Mouse (Mus musculus) Patski (cell line): ENCODE data around the gene Ano6. TPM values are rescaled to one million over a fixed set of nuclear protein-coding genes. Genes with fewer than 3 reads are reported as not detected.
A peak's percentile ranks its signal among the peaks of the same experiment; 100 is the strongest.

Experiments used
- ATAC-seq: fragments of 100-300 bp; one replicate; pipeline ENCODE4 v1.8.0; 2021
- CTCF ChIA-PET: fragments of 350-600 bp; sonication (Branson Sonifier 250); formaldehyde crosslinking; loops from one replicate; lab custom pipeline; 2022; ENCODE audit warnings: inconsistent platforms; lab: Charles Lee
- POLR2A ChIA-PET: fragments of 350-600 bp; sonication (Branson Sonifier 250); formaldehyde crosslinking; loops from one replicate; lab custom pipeline; 2022; ENCODE audit warnings: antibody characterized with exemption, inconsistent platforms; lab: Charles Lee
- DNase-seq: peaks from one replicate; pipeline ENCODE4 v3.0.0-alpha.2; 2011; ENCODE audit warnings: low read depth, low spot score
- H3K27me3 ChIP-seq: fragments of 371-371 bp; one replicate; pipeline ENCODE4 v1.5.1; 2021
- CTCF ChIP-seq: fragments of 100-300 bp; IDR thresholded peaks from one replicate; pipeline ENCODE4 v1.5.1; 2021
- in situ Hi-C: fragments of 300-500 bp; cut with MboI; formaldehyde crosslinking; loops from 3 replicates; pipeline ENCODE4 v1.11.1; 2018; ENCODE audit warnings: low pct_unique_long_range_greater_than_20kb, mixed read lengths
- polyA plus RNA-seq: library from polyadenylated mRNA; unstranded; gene quantifications from one replicate; pipeline ENCODE4 v1.2.3, GENCODE M21; 2021

Gene Ano6
- polyA plus RNA-seq, 1 experiment from 2014 or later = 184 TPM

DNA sequence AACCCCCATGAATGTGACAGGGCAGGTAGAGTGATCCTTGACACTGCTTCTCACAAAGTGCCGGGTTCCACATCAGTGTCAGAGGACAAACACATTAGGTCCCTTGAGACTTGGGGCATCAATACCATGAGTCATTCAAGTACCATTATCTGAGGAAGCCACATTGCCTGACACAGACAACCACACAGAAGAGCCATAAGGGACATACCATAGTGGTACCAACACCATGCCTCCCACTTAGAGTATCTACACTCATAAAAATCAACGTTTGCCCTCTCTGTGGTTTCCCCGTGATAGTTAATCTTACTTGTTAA, 187.3 kb downstream of the Ano6 start:
- no peak for DNase-seq
- TF ChIP-seq CTCF = no peak
- ChIA-PET CTCF (no interaction called here), POLR2A (interaction anchor here (0.6 to 0.7 kb wide), 2 partner anchors 14 to 22 kb away, joined by 3 to 5 read pairs; no protein-coding TSS in a partner anchor)
- no peaks in the 10 kb centered on the region for H3K27me3 ChIP-seq
- no peak for ATAC-seq
- in situ Hi-C loops = no loop called here

DNA sequence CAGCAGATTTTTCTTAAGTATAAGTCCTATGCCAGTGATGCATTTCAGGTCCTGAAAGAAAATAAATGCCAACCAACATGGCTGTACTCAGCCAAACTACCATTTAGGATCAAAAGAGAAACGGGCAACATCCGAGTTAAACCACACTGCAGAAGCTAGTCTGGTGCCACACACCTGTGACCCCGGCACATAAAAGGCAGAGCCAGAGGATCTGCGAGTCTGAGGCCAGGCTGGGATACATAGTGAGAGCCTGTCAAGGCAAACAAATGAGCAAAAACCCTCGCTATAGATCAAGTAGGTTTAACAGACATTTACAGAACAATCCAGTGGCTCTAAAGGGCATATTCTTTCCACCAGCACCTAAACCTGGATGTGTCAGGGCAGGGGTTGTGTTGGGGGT, 190.0 kb downstream of the Ano6 start:
- ChIA-PET CTCF (no interaction called here), POLR2A (no interaction called here)
- no peak for ATAC-seq
- H3K27me3 ChIP-seq = no peaks in the 10 kb centered on the region
- no peak for TF ChIP-seq CTCF
- in situ Hi-C loops = no loop called here
- DNase-seq = no peak

DNA sequence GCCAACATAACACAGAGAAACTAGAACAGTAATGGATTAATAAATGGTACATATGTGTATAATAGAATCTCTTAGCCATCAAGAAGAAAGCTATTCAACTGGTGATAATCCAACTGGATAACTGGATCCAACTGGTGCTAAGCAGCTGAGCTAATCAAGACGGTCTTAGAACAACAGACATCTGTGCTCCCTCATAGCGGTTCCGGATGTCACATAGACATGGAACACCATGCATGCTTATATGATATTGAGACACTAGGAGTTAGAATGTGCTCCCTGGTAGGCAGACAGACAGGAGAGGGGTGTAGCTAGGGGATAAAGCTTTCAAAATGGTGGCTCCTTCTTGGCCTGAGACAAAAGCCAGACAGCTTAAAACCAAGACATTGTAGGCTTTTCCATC, 197.3 kb downstream of the Ano6 start:
- no peak for TF ChIP-seq CTCF
- POLR2A ChIA-PET = no interaction called here
- in situ Hi-C loops = no loop called here
- CTCF ChIA-PET = no interaction called here
- ATAC-seq (no peak), DNase-seq (no peak)
- no peaks in the 10 kb centered on the region for H3K27me3 ChIP-seq

DNA sequence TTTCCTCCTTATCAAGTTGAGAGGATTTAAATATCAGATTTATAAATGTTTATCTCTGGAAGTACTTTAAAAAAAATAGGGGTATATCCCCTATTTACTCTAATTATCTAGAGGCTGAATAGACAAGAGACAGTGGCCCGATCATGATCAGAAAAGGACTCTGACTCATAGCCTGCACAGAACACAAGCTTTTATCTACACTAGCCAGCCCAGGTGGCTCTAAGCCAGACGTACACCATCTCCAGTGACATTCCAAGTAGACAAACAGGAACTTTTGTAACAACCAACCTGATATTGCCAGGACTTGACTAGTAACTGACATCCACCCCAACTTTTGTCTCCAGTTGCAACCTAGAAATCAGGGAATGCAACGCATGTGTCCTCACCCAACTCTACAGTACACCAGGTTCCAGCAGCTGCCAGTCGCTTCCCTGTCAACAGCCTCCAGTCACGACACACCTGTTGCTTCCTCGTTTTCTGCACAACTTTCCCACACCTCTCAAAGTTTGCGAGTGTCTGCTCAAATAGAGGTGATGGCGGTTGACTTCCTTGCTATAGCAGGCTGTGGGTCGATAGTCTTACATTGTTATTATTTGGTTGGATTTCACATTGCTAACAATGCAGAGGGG, 199.0 kb downstream of the Ano6 start:
- no peaks in the 10 kb centered on the region for H3K27me3 ChIP-seq
- no peak for TF ChIP-seq CTCF
- POLR2A ChIA-PET = no interaction called here
- ATAC-seq (no peak), DNase-seq (no peak)
- CTCF ChIA-PET = interaction anchor here (1.0 to 1.5 kb wide), 2 partner anchors 9 to 35 kb away, joined by 3 read pairs; no protein-coding TSS in a partner anchor
- in situ Hi-C loops = no loop called here

DNA sequence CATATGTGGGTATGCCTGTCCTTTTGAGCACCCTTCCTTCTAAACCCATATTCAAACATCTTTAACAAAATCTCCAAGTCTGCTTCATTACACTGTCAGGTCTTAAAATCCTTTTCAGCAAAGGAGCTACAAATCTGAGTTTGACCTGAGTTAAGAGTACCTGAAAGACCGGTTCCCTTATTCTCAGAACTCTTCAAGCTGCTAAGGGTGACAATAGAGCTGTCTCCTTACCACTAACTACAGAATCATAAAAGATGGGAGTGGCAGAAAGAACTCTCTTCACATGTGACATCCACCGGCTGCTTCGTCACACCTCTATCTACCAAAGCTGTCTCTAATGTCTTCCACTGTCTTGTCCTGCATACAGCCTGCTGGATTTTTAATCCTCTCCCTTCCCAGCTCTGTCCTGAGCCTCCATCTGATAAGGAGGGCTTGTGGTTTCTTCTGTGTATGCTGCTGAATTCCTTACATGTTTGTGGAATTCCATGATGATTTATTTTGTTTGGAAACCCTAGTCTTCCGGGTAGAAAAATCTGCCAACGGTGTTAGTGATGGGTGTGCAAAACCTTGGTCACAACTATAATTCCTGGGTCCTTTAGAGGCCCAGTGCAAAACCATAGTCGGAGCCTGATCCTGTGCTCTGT, 212.4 kb downstream of the Ano6 start:
- CTCF ChIA-PET = no interaction called here
- DNase-seq = peak; percentile 20
- POLR2A ChIA-PET = no interaction called here
- peak; percentile 95 for ATAC-seq
- no peaks in the 10 kb centered on the region for H3K27me3 ChIP-seq
- in situ Hi-C loops = no loop called here
- no peak for TF ChIP-seq CTCF

DNA sequence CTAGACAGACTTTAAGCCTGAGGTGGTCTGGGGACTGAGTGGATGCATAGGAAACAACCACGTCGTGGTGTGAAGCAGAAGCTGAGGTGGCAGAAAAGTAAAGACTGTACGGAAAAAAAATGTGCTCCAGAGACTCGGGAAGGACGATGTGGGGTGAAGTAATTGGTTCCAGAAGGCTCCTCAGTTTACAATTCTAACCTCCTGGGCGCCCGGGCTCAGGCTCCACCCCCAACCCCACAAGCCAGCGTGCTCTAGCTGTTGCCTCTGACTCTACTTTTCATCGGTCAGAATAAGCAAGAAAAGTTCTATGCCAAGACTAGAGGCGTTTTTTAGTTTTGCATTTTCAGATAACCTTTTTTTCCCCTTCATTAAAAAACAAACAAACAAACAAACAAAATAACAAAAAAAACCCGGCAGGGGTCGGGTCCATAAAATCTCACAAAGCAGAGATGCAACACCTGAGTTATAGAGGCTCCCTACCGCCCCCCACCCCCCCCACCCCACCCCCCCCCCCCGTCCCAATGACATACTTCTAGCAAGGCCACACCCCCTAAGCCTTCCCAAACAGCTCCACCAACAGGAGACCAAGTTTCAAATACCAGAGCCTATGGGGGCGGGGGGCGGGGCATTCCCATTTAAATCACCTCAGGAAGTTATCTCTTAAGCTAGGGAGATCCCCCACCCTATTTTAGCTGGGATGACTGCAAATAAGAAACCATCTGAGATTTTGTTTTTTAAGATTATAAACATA, 221.2 kb downstream of the Ano6 start:
- ATAC-seq (no peak), DNase-seq (no peak)
- CTCF ChIA-PET = no interaction called here

DNA sequence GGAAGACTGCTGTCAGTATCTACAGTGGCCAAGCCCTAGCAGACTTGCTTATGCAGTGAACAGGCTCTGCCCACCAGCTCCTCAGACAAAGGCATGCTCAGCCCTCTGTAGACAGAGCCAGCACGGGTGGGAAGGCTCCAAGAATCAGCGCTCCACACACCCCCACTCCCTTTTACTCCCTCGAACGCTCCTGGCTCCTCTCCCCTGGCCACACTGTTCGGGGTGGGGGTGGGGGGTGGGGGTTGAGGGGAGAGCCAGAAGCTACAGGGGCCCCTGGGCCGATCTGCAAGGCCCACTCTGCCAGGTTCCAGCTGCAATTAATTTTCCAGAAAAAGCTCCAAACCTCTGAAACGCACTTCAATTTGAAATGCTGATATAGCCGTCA, 221.7 kb downstream of the Ano6 start:
- CTCF ChIA-PET = no interaction called here
- in situ Hi-C loops = no loop called here
- H3K27me3 ChIP-seq = no peaks in the 10 kb centered on the region
- ATAC-seq (no peak), DNase-seq (no peak)
- no peak for TF ChIP-seq CTCF
- POLR2A ChIA-PET = no interaction called here

More for the DNA sequence above, 221.2 kb downstream of the Ano6 start:
- in situ Hi-C loops = no loop called here
- POLR2A ChIA-PET = no interaction called here
- no peaks in the 10 kb centered on the region for H3K27me3 ChIP-seq
- TF ChIP-seq CTCF = no peak

DNA sequence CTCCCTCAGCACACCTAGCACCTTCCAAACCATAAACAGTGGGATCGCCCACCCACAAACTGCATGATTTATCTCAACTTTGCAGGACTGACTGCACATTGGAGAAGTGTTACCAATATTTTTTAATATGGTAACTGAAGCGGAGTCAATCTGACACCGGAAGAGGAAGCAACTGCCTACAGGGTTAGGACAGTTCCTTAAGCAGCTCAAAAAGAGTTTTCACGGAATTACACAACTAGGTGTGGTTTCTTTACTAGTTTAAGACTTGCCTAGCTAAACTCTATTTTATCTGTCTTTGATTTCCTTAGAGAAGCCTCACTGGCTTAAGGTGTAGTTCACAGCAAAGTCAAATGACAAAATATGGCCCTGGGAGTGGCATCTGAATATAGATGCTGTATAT, 223.9 kb downstream of the Ano6 start:
- TF ChIP-seq CTCF = no peak
- CTCF ChIA-PET = no interaction called here
- no peaks in the 10 kb centered on the region for H3K27me3 ChIP-seq
- ATAC-seq (no peak), DNase-seq (no peak)
- in situ Hi-C loops = no loop called here
- POLR2A ChIA-PET = no interaction called here

DNA sequence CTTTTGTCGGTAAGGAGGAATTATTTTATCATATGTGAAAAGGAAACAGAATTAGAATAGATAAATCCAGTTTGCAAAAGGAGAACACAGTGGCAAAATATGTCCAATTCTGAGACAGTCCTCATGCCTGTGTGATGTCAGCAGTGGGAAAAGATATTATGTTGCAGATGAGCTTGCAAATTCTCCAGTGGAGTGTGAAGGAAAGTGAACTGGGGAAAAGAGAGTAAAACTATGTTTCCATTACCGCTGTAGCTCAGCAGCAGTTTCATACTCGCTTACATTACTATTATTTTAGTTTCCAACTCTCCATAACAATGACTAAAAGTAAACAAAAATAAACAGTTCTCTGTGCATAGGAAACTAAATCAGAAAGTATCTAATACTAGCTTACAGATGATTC, 229.8 kb downstream of the Ano6 start:
- ChIA-PET POLR2A (no interaction called here), CTCF (interaction anchor here (0.9 to 1.4 kb wide), 2 partner anchors 15 to 27 kb away, joined by 3 to 4 read pairs; no protein-coding TSS in a partner anchor)
- H3K27me3 ChIP-seq = no peaks in the 10 kb centered on the region
- no peak for DNase-seq
- in situ Hi-C loops = no loop called here
- no peak for TF ChIP-seq CTCF
- ATAC-seq = no peak

DNA sequence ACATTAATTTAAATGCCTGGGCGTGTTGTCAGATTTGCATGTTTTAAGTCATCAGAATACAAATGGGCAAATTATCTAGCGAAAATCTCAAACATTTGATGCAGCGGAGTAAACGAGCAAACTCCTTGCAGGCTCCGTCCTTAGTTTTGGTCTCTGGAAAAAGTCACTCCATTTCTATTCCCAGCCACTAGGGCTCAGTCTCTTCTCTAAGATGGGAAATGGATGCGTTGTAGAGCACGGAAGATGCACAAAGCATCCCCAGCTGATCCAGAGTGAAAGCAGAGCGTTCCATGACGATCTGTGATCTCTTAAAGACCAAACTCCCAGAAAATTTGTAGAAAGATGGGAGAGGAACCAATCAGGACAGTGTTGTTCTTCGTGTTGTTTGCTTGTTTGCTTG, 230.9 kb downstream of the Ano6 start:
- ChIA-PET CTCF (no interaction called here), POLR2A (no interaction called here)
- DNase-seq = no peak
- H3K27me3 ChIP-seq = no peaks in the 10 kb centered on the region
- no peak for ATAC-seq
- no peak for TF ChIP-seq CTCF
- in situ Hi-C loops = no loop called here

Other genes with a start within 250 kb of the Ano6 start
- gene Dbx2, start 134.9 kb upstream of the Ano6 start, polyA plus RNA-seq = not detected